Comparison of ENCODE assay signal across 8 mouse cellular contexts in the genomic region with DNA sequence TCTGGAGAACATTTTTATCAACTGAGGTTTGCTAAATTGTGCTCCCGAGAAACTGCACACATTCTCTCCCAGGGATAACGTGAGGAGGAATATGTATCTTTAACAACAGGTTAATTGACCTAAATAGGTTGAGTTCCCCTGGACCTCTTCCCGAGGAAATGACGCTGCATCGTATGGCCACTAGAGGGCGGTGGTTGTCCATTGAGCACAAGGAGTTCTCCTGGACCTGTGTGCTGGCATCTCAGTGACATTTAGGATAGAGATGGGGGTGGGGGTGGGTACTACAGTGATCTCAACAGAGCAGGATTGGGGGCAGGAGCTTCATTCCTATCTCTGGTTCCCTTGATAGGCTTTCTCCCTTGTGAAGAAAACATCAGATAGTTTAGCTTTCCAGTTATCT. TPM values are rescaled to one million over a fixed set of nuclear protein-coding genes. Genes with fewer than 3 reads are reported as not detected.
DNase-seq lines count a peak whose midpoint lies in the region; ATAC-seq and TF ChIP-seq lines count a peak whose summit lies in the region.

No protein-coding gene starts in this region.

- peak; percentile 83 for TF ChIP-seq CTCF in hindbrain, postnatal 0 days (IDR thresholded peaks at IDR 0.05; ENCODE audit: low read depth)

- H3K4me3 ChIP-seq in forebrain, embryonic 11.5 days (ENCODE audit: low read depth, low read length), result no peak overlapping the region
- H3K4me3 ChIP-seq in forebrain, embryonic 13.5 days, result no peak overlapping the region
- H3K4me3 ChIP-seq in hindbrain, postnatal 0 days (ENCODE audit: low read length), result no peak overlapping the region

- no peaks in the 10 kb centered on the region for H3K36me3 ChIP-seq in forebrain, embryonic 11.5 days (ENCODE audit: control insufficient read depth, insufficient read depth, low read length)
- no peaks in the 10 kb centered on the region for H3K36me3 ChIP-seq in forebrain, embryonic 13.5 days (ENCODE audit: poor library complexity, severe bottlenecking)
- no peaks in the 10 kb centered on the region for H3K36me3 ChIP-seq in hindbrain, postnatal 0 days (ENCODE audit: insufficient read depth, low read length)
- H3K36me3 ChIP-seq in splenic B cell, adult 2 months (ENCODE audit: control insufficient read depth, insufficient read depth, low read length, poor library complexity, severe bottlenecking), result no peaks in the 10 kb centered on the region

- WGBS in forebrain, embryonic 11.5 days, result 29% methylated on average over 6 of the region's 6 CpGs
- 33% methylated on average over 6 of the region's 6 CpGs for WGBS in forebrain, embryonic 13.5 days
- WGBS in hindbrain, postnatal 0 days, result 25% methylated on average over 6 of the region's 6 CpGs

- H3K4me2 ChIP-seq in forebrain, embryonic 11.5 days (ENCODE audit: low read depth, low read length, severe bottlenecking), result no peak overlapping the region
- H3K4me2 ChIP-seq in forebrain, embryonic 13.5 days, result no peak overlapping the region
- no peak overlapping the region for H3K4me2 ChIP-seq in hindbrain, postnatal 0 days (ENCODE audit: low read depth, low read length)

- ATAC-seq in forebrain, embryonic 11.5 days (replicated peaks; ENCODE audit: low FRiP score), result no peak
- no peak for ATAC-seq in forebrain, embryonic 13.5 days
- no peak for ATAC-seq in hindbrain, postnatal 0 days

- no peak overlapping the region for H3K9ac ChIP-seq in forebrain, embryonic 11.5 days (ENCODE audit: low read length)
- H3K9ac ChIP-seq in forebrain, embryonic 13.5 days, result no peak overlapping the region
- no peak overlapping the region for H3K9ac ChIP-seq in hindbrain, postnatal 0 days (replicated peaks; ENCODE audit: low read length)

- peak; percentile 78 for DNase-seq in forebrain, embryonic 11.5 days (ENCODE audit: low spot score)
- DNase-seq in right cerebral cortex, adult 18-20 months, result peak; percentile 3
- DNase-seq in right cerebral cortex, postnatal 25 days, result no peak
- peak; percentile 48 for DNase-seq in cerebellum, adult 9-10 months
- DNase-seq in hindbrain, postnatal 0 days (ENCODE audit: low spot score), result peak; percentile 77
- DNase-seq in lung, postnatal 14 days, result peak; percentile 66
- peak; percentile 76 for DNase-seq in splenic B cell, adult 2 months (ENCODE audit: low read depth, low spot score)

- H3K27ac ChIP-seq in forebrain, embryonic 11.5 days (ENCODE audit: low read depth, low read length), result no peak overlapping the region
- H3K27ac ChIP-seq in forebrain, embryonic 13.5 days, result no peak overlapping the region
- H3K27ac ChIP-seq in hindbrain, postnatal 0 days, result no peak overlapping the region

- no peaks in the 10 kb centered on the region for H3K27me3 ChIP-seq in forebrain, embryonic 11.5 days (ENCODE audit: control insufficient read depth, insufficient read depth, low read length)
- H3K27me3 ChIP-seq in forebrain, embryonic 13.5 days, result no peaks in the 10 kb centered on the region
- no peaks in the 10 kb centered on the region for H3K27me3 ChIP-seq in hindbrain, postnatal 0 days (ENCODE audit: insufficient read depth, low read length)
- H3K27me3 ChIP-seq in splenic B cell, adult 2 months (ENCODE audit: control insufficient read depth, insufficient read depth, low read length, poor library complexity, severe bottlenecking), result no peaks in the 10 kb centered on the region

- no peaks in the 10 kb centered on the region for H3K4me1 ChIP-seq in forebrain, embryonic 11.5 days (replicated peaks; ENCODE audit: control insufficient read depth, insufficient read depth, low read length)
- H3K4me1 ChIP-seq in forebrain, embryonic 13.5 days, result no peaks in the 10 kb centered on the region
- no peaks in the 10 kb centered on the region for H3K4me1 ChIP-seq in hindbrain, postnatal 0 days (ENCODE audit: insufficient read depth, low read length)

- H3K9me3 ChIP-seq in forebrain, embryonic 11.5 days (ENCODE audit: control insufficient read depth, low read length), result no peaks in the 10 kb centered on the region; the same call in 1 of the 2 replicates
- H3K9me3 ChIP-seq in forebrain, embryonic 13.5 days (replicated peaks), result no peaks in the 10 kb centered on the region
- H3K9me3 ChIP-seq in hindbrain, postnatal 0 days (ENCODE audit: low read length), result no peaks in the 10 kb centered on the region

RNA-seq across cellular contexts. Expression of a gene that starts 32.3 kb away (rescaled TPM):
- polyA plus RNA-seq in forebrain, embryonic 11.5 days (2014; fragmentation: Nextera tagmentation; extraction: Ambion mirVana), result 50.4 and 53.7 TPM in 2 replicates
- polyA plus RNA-seq in forebrain, embryonic 13.5 days (2015; fragmentation: Nextera tagmentation; extraction: Ambion mirVana), result 69.2 and 74.6 TPM in 2 replicates
- total RNA-seq in hindbrain, postnatal 0 days (2014; rRNA removed), result 29.8 and 31.7 TPM in 2 replicates
- polyA plus RNA-seq in hindbrain, postnatal 0 days (2015; fragmentation: Nextera tagmentation; extraction: Ambion mirVana), result 40.3 and 43.7 TPM in 2 replicates
